Mouse (Mus musculus) CH12.LX (cell line): ENCODE results near the gene Ackr4. TPM values are rescaled to one million over a fixed set of nuclear protein-coding genes. Genes with fewer than 3 reads are reported as not detected.

Experiments
- DNase-seq: peaks from one replicate; pipeline ENCODE4 v3.0.0-alpha.2; 2013; ENCODE audit errors: extremely low read depth
- H3K27ac ChIP-seq: 2 replicates; pipeline ENCODE4 v1.5.1; 2012; ENCODE audit warnings: low read depth, mild to moderate bottlenecking, control low read depth, moderate library complexity; ENCODE audit not compliant: insufficient read depth
- H3K27me3 ChIP-seq: replicated peaks from 2 replicates; pipeline ENCODE3; 2012; ENCODE audit warnings: inconsistent platforms
- H3K36me3 ChIP-seq, 2 experiments: replicated peaks in 1 of 2; 2 replicates each; pipeline versions ENCODE3 to v1.6.1; 2012; ENCODE audit warnings: inconsistent platforms in 1 of 2, low read length in 1 of 2, mild to moderate bottlenecking in 1 of 2, mixed read lengths in 1 of 2, moderate library complexity in 1 of 2; ENCODE audit not compliant: control insufficient read depth in 1 of 2, insufficient read depth in 1 of 2
- H3K4me1 ChIP-seq, 2 experiments: 2 replicates each; pipeline ENCODE4 v1.6.1; 2012; ENCODE audit warnings: inconsistent platforms in 1 of 2, moderate library complexity in 1 of 2; ENCODE audit not compliant: insufficient read depth in 2 of 2, control insufficient read depth in 1 of 2
- H3K4me2 ChIP-seq: 2 replicates; pipeline ENCODE4 v1.6.1; 2012; ENCODE audit warnings: low read depth, mild to moderate bottlenecking, control low read depth; ENCODE audit not compliant: poor library complexity, insufficient read depth, severe bottlenecking
- H3K4me3 ChIP-seq, 3 experiments: fragments of 150-350 bp in 1 of 3; sonication (generic) in 1 of 3; replicated peaks in 1 of 3; 2 replicates each; pipeline versions ENCODE3 to v1.5.1; 2011 to 2012; ENCODE audit warnings: low read depth in 2 of 3, low read length in 2 of 3, mild to moderate bottlenecking in 2 of 3, moderate library complexity in 2 of 3, control low read depth in 1 of 3, improper control_type of control experiment in 1 of 3, inconsistent platforms in 1 of 3, mixed read lengths in 1 of 3; ENCODE audit not compliant: poor library complexity in 1 of 3
- H3K79me2 ChIP-seq: replicated peaks from 2 replicates; pipeline ENCODE4 v1.6.1; 2012; ENCODE audit warnings: mild to moderate bottlenecking, moderate library complexity; ENCODE audit not compliant: control insufficient read depth, poor library complexity, insufficient read depth, severe bottlenecking; ENCODE audit errors: extremely low read depth
- H3K9ac ChIP-seq: 2 replicates; pipeline ENCODE4 v1.6.1; 2012; ENCODE audit warnings: low read depth, mild to moderate bottlenecking, control low read depth, moderate library complexity; ENCODE audit not compliant: insufficient read depth
- H3K9me3 ChIP-seq: replicated peaks from 2 replicates; pipeline ENCODE3; 2012; ENCODE audit warnings: low read length, inconsistent platforms, mixed read lengths
- ELF1 ChIP-seq: IDR thresholded peaks from 2 replicates; pipeline ENCODE4 v1.6.1; 2014; ENCODE audit warnings: low read depth, mild to moderate bottlenecking, inconsistent platforms, low read length, improper control_type of control experiment
- EP300 ChIP-seq: IDR thresholded peaks from 2 replicates; pipeline ENCODE4 v1.6.1; 2011; ENCODE audit warnings: low read length, improper control_type of control experiment
- GABPA ChIP-seq: IDR thresholded peaks from 2 replicates; pipeline ENCODE4 v1.6.1; 2012; ENCODE audit warnings: low read depth, low read length, improper control_type of control experiment, inconsistent platforms; ENCODE audit not compliant: insufficient replicate concordance
- IRF4 ChIP-seq: IDR thresholded peaks from 2 replicates; pipeline ENCODE4 v1.6.1; 2014; ENCODE audit warnings: low read depth, mild to moderate bottlenecking, inconsistent platforms, low read length, improper control_type of control experiment
- MAFK ChIP-seq: IDR thresholded peaks from 2 replicates; pipeline ENCODE4 v1.6.1; 2011; ENCODE audit warnings: low read length, improper control_type of control experiment; ENCODE audit not compliant: insufficient replicate concordance
- MEF2A ChIP-seq: IDR thresholded peaks from 2 replicates; pipeline ENCODE4 v1.6.1; 2014; ENCODE audit warnings: low read depth, mild to moderate bottlenecking, inconsistent platforms, low read length, improper control_type of control experiment, borderline replicate concordance
- MXI1 ChIP-seq: IDR thresholded peaks from 2 replicates; pipeline ENCODE4 v1.6.1; 2011; ENCODE audit warnings: mild to moderate bottlenecking, low read depth, low read length, improper control_type of control experiment
- MYC ChIP-seq: IDR thresholded peaks from 2 replicates; pipeline ENCODE4 v1.6.1; 2011; ENCODE audit warnings: low read depth, mild to moderate bottlenecking, improper control_type of control experiment, low read length
- NELFE ChIP-seq: IDR thresholded peaks from 2 replicates; pipeline ENCODE4 v1.6.1; 2011; ENCODE audit warnings: low read depth, low read length, improper control_type of control experiment
- NRF1 ChIP-seq: IDR thresholded peaks from 2 replicates; pipeline ENCODE4 v1.6.1; 2014; ENCODE audit warnings: low read depth, mild to moderate bottlenecking, inconsistent platforms, low read length, improper control_type of control experiment, moderate library complexity
- POLR2A ChIP-seq: IDR thresholded peaks from 2 replicates; pipeline ENCODE4 v1.6.1; 2011; ENCODE audit warnings: low read depth, mild to moderate bottlenecking, improper control_type of control experiment, low read length
- POLR2AphosphoS2 ChIP-seq: IDR thresholded peaks from 2 replicates; pipeline ENCODE4 v1.6.1; 2011; ENCODE audit warnings: low read depth, low read length, improper control_type of control experiment
- RAD21 ChIP-seq: IDR thresholded peaks from 2 replicates; pipeline ENCODE4 v1.6.1; 2011; ENCODE audit warnings: low read depth, mild to moderate bottlenecking, low read length, improper control_type of control experiment, moderate library complexity
- SIN3A ChIP-seq: IDR thresholded peaks from 2 replicates; pipeline ENCODE4 v1.6.1; 2012; ENCODE audit warnings: low read length, improper control_type of control experiment, inconsistent platforms
- SMC3 ChIP-seq: IDR thresholded peaks from 2 replicates; pipeline ENCODE4 v1.6.1; 2011; ENCODE audit warnings: low read depth, low read length, improper control_type of control experiment
- TBP ChIP-seq: conservative IDR thresholded peaks from 2 replicates; pipeline ENCODE4 v1.6.1; 2011; ENCODE audit warnings: low read depth, low read length, improper control_type of control experiment
- TCF12 ChIP-seq: IDR thresholded peaks from 2 replicates; pipeline ENCODE4 v1.6.1; 2014; ENCODE audit warnings: low read depth, mild to moderate bottlenecking, inconsistent platforms, low read length, improper control_type of control experiment
- UBTF ChIP-seq: IDR thresholded peaks from 2 replicates; pipeline ENCODE4 v1.6.1; 2012; ENCODE audit warnings: low read depth, mild to moderate bottlenecking, inconsistent platforms, low read length, improper control_type of control experiment, moderate library complexity
- USF1 ChIP-seq: IDR thresholded peaks from 2 replicates; pipeline ENCODE4 v1.6.1; 2014; ENCODE audit warnings: low read depth, mild to moderate bottlenecking, inconsistent platforms, low read length, improper control_type of control experiment
- USF2 ChIP-seq: conservative IDR thresholded peaks from 2 replicates; pipeline ENCODE4 v1.6.1; 2011; ENCODE audit warnings: low read depth, low read length, improper control_type of control experiment
- ZC3H11A ChIP-seq: IDR thresholded peaks from 2 replicates; pipeline ENCODE4 v1.6.1; 2012; ENCODE audit warnings: low read depth, mild to moderate bottlenecking, inconsistent platforms, low read length, improper control_type of control experiment
- ZKSCAN1 ChIP-seq: IDR thresholded peaks from 2 replicates; pipeline ENCODE4 v1.6.1; 2012; ENCODE audit warnings: low read depth, inconsistent platforms, low read length, improper control_type of control experiment, borderline replicate concordance
- ZMIZ1 ChIP-seq: IDR thresholded peaks from 2 replicates; pipeline ENCODE4 v1.6.1; 2012; ENCODE audit warnings: low read depth, mild to moderate bottlenecking, inconsistent platforms, low read length, improper control_type of control experiment
- ZNF384 ChIP-seq: IDR thresholded peaks from 2 replicates; pipeline ENCODE4 v1.6.1; 2012; ENCODE audit warnings: low read depth, low read length, improper control_type of control experiment, inconsistent platforms
- dilution Hi-C: fragments of 300-500 bp; cut with MboI; formaldehyde crosslinking; loops from 2 replicates; pipeline ENCODE4 v1.14.3; 2020; ENCODE audit warnings: low sequenced_read_pairs; ENCODE audit not compliant: extremely low pct_unique_long_range_greater_than_20kb, extremely low pct_ligation_motif_present
- in situ Hi-C: fragments of 300-500 bp; cut with MboI; formaldehyde crosslinking; loops from 3 replicates; pipeline ENCODE4 v1.14.3; 2019; ENCODE audit warnings: low sequenced_read_pairs, low pct_ligation_motif_present, low pct_unique_long_range_greater_than_20kb, mixed read lengths
- polyA plus RNA-seq: library from polyadenylated mRNA; unstranded; fragments of >175 nt; gene quantifications from 2 replicates; pipeline ENCODE4 v1.2.1, GENCODE M21; 2012; ENCODE audit warnings: low read depth; ENCODE audit not compliant: insufficient read length
- total RNA-seq, 2 experiments: library from RNA; depleted of rRNA; stranded (reverse); fragments of 300-350 nt in 1 of 2; fragments of >200 nt in 1 of 2; gene quantifications; 2 replicates each; pipeline ENCODE4 v1.2.3; 2012 to 2014

Gene Ackr4
- total and polyA plus RNA-seq, 3 experiments = 0.17 to 0.39 (median 0.33) TPM

DNA sequence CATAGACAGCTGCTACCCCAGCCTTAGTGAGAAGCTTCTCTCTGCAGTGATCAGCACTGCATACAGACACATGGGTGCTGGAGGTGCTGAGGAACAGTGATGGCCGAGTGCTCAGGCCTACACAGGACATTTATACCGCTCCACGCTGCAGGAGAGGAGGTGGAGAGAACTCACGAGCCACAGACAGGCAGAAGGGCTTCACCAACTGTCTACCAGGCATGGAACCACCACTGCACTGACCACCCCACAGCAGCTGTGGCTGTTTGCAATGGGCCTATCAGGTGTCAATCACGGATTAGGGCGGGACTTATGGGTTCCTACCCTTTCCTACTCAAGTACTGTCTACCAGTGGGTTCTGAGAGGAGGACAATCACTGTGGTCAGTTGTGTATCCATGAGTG is 75.7 kb downstream of the Ackr4 start:
- Histone ChIP-seq H3K4me1 (no peaks in the 10 kb centered on the region), H3K79me2 (no peaks in the 10 kb centered on the region), H3K9ac (no peak overlapping the region), H3K4me2 (no peak overlapping the region), H3K27ac (no peak overlapping the region), H3K36me3 (peaks cover 67 to 93% of the 10 kb centered on the region in 2 experiments), H3K9me3 (no peaks in the 10 kb centered on the region), H3K27me3 (no peaks in the 10 kb centered on the region), H3K4me3 (no peak overlapping the region)
- dilution Hi-C loops = no loop called here
- in situ Hi-C loops = no loop called here
- TF ChIP-seq ZNF384 = no peak
- no peak for TF ChIP-seq NRF1
- TF ChIP-seq ELF1 = no peak
- TF ChIP-seq EP300 = no peak
- TF ChIP-seq USF1 = no peak
- TF ChIP-seq SMC3 = no peak
- no peak for TF ChIP-seq IRF4
- TF ChIP-seq ZMIZ1 = no peak
- TF ChIP-seq MXI1 = no peak
- DNase-seq = no peak

DNA sequence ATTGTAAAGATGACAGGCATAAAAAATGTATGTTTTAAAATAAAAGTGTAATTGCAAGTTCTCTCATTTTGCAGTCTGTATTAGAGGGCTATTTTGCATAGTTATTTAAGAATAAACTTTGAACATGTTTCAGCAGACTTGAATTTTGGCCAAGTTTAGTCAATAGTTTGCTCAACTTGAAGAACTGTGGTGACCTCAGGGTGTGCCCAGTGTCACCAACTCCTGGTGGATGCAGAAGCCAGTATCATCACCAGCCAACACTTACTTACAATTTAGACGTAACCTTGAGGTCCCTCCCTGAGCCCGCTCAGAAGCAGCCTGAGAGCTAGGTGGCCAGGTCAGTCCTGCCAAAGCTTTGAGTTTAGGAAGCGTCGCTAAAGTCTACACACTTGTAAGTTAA is 83.1 kb downstream of the Ackr4 start:
- TF ChIP-seq NELFE (no peak), USF1 (no peak), MEF2A (no peak)
- no peaks in the 10 kb centered on the region for H3K4me1 ChIP-seq
- no peak overlapping the region for H3K4me3 ChIP-seq
- H3K36me3 ChIP-seq = peaks cover 18 to 33% of the 10 kb centered on the region in 2 experiments
- in situ Hi-C loops = no loop called here
- H3K27me3 ChIP-seq = no peaks in the 10 kb centered on the region
- H3K9ac ChIP-seq = no peak overlapping the region
- no peak overlapping the region for H3K27ac ChIP-seq
- H3K4me2 ChIP-seq = no peak overlapping the region
- H3K9me3 ChIP-seq = no peaks in the 10 kb centered on the region
- no peaks in the 10 kb centered on the region for H3K79me2 ChIP-seq
- dilution Hi-C loops = no loop called here
- DNase-seq = no peak

DNA sequence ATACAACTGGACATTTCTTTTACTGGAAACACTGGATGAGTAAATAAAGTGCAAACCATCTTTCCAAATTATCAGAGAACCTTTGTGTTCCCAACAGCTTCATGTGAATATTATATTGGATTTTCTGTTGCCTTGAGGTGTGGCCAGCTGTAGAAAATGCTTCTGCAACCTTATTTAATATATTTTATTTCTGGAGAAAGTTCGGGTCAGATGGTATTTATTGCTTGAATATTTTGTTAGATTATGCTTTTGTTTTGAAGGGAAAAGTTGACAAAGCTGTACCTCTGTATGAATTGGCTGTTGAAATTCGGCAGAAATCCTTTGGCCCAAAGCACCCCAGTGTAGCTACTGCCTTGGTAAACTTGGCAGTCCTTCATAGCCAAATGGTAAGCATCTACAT is 86.4 kb downstream of the Ackr4 start, which contains the start of gene Gm28305:
TSS of gene Gm28305 (plus strand) at position 301 of the 400 bp plus-strand sequence.
- H3K27ac ChIP-seq = no peak within 1 kb of the TSS
- H3K79me2 ChIP-seq = no peaks in the 10 kb centered on the region
- dilution Hi-C loops = no loop called here
- no peaks in the 10 kb centered on the region for H3K9me3 ChIP-seq
- no peak within 1 kb of the TSS for H3K4me3 ChIP-seq
- no peak within 1 kb of the TSS for H3K4me2 ChIP-seq
- in situ Hi-C loops = no loop called here
- H3K4me1 ChIP-seq = no peaks in the 10 kb centered on the region
- H3K36me3 ChIP-seq = peaks cover 0 to 7% of the 10 kb centered on the region in 2 experiments
- no peak for DNase-seq
- no peaks in the 10 kb centered on the region for H3K27me3 ChIP-seq
- no peak within 1 kb of the TSS for H3K9ac ChIP-seq
- no peak for TF ChIP-seq ZMIZ1
- TF ChIP-seq POLR2A = no peak
- no peak for TF ChIP-seq NELFE
- TF ChIP-seq MYC = no peak
- TF ChIP-seq TCF12 = no peak
- no peak for TF ChIP-seq USF1
- no peak for TF ChIP-seq POLR2AphosphoS2
- TF ChIP-seq UBTF = no peak
- no peak for TF ChIP-seq GABPA
- no peak for TF ChIP-seq ELF1
- TF ChIP-seq EP300 = no peak
- TF ChIP-seq SIN3A = no peak
- no peak for TF ChIP-seq ZKSCAN1
- TF ChIP-seq USF2 = no peak
- TF ChIP-seq MAFK = no peak
- no peak for TF ChIP-seq TBP
- no peak for TF ChIP-seq RAD21
- no peak for TF ChIP-seq IRF4
- no peak for TF ChIP-seq ZC3H11A
- TF ChIP-seq, all 38 proteins: peak for 0
